Mouse (Mus musculus): ENCODE measurements at regions not wholly inside any gene's neighbourhood (a gene's known extent, or its start where the extent isn't known, plus 50 kb on each side); places are given as distances from the start of the nearest gene placed in this dataset.

DNA sequence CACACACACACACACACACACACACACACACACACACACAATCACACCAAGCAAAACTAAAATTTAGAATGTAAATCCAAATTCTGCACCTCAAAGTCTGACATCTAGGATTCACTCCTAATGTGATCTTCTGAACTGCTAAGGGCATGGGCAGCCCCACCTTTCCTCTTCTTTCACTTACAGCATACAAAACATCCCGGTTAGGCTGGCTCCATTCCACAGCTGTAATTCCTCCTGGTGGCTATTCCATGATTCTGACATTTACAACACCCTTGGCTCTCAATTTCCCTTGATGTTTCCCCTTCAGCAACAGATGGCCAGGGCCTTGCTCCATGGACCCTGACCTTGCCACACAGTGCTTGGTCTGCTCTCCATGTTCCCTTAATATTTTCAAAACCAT, 423.6 kb upstream of the Sox11 start:
- TF ChIP-seq CTCF (IDR thresholded peaks at IDR 0.05; ENCODE audit: extremely low read depth, insufficient read depth, low read length) = no peak
- no peak for TF ChIP-seq POLR2A (IDR thresholded peaks at IDR 0.05; ENCODE audit: extremely low read depth, insufficient read depth, low read length)

Data from cortical plate, adult 2 months (tissue).